In the genomic region with DNA sequence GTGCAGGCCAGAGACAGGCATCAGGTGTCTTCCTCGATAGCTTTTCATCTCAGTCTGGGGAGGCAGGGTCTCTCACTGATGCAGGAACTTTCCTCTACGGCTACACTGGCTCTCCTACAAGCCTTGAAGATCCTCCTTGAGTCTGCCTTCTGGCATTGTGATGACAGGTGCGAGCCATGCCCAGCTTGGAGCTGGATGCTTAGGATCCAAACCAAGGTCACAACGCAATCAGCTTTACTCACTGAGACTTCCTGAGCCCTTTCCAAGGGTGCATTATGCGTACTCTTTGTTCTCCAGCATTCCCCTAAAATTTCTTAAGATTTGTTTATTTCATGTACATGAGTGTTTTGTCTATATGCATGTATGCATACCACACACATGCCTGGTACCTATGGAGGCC, we compare ENCODE assay signal across 29 mouse cellular contexts.
DNase-seq lines count a peak whose midpoint lies in the region; ATAC-seq lines count a peak whose summit lies in the region.
"Had no signal": no experiment of that assay in that cellular context is flagged by ENCODE, and none has a peak within 500 bp of the region (broad histone marks: within the 10 kb centered on the region; RNA-seq: fewer than 3 reads in every experiment).

No protein-coding gene starts in this region.

- H3K4me3 ChIP-seq in heart, embryonic 11.5 days (ENCODE audit: low read depth, low read length), result no peak overlapping the region
- no peak overlapping the region for H3K4me3 ChIP-seq in hindbrain, embryonic 16.5 days (ENCODE audit: low read length)
- H3K4me3 ChIP-seq in hindbrain, embryonic 11.5 days (ENCODE audit: low read depth, low read length), result no peak overlapping the region
- H3K4me3 ChIP-seq: embryonic facial prominence, embryonic 12.5 days; forebrain, embryonic 10.5 days; limb, embryonic 12.5 days; liver, embryonic 13.5 days; stomach, embryonic 15.5 days had no signal

- H3K27ac ChIP-seq in heart, embryonic 11.5 days (ENCODE audit: low read depth, low read length), result peak overlapping the region; percentile 41; the same call in 1 of the 2 replicates
- no peak overlapping the region for H3K27ac ChIP-seq in hindbrain, embryonic 16.5 days (ENCODE audit: low read depth, low read length)
- H3K27ac ChIP-seq in hindbrain, embryonic 11.5 days (ENCODE audit: low read depth, low read length), result no peak overlapping the region
- H3K27ac ChIP-seq: embryonic facial prominence, embryonic 12.5 days; forebrain, embryonic 10.5 days; hindbrain, embryonic 14.5 days; limb, embryonic 12.5 days; liver, embryonic 13.5 days; stomach, embryonic 15.5 days had no signal

- H3K27me3 ChIP-seq in heart, embryonic 11.5 days (ENCODE audit: control insufficient read depth, insufficient read depth, low read length), result no peaks in the 10 kb centered on the region
- H3K27me3 ChIP-seq in hindbrain, embryonic 16.5 days (replicated peaks; ENCODE audit: control insufficient read depth, insufficient read depth, low read length), result no peaks in the 10 kb centered on the region
- H3K27me3 ChIP-seq in hindbrain, embryonic 11.5 days (ENCODE audit: control insufficient read depth, insufficient read depth, low read length), result no peaks in the 10 kb centered on the region
- H3K27me3 ChIP-seq: embryonic facial prominence, embryonic 12.5 days; limb, embryonic 12.5 days; liver, embryonic 13.5 days; stomach, embryonic 15.5 days had no signal

- H3K36me3 ChIP-seq in heart, embryonic 11.5 days (ENCODE audit: control insufficient read depth, insufficient read depth, low read length), result no peaks in the 10 kb centered on the region
- no peaks in the 10 kb centered on the region for H3K36me3 ChIP-seq in hindbrain, embryonic 16.5 days (ENCODE audit: control insufficient read depth, insufficient read depth, low read length)
- no peaks in the 10 kb centered on the region for H3K36me3 ChIP-seq in hindbrain, embryonic 11.5 days (ENCODE audit: control insufficient read depth, insufficient read depth, low read length)
- H3K36me3 ChIP-seq: embryonic facial prominence, embryonic 12.5 days; forebrain, embryonic 10.5 days; limb, embryonic 12.5 days; liver, embryonic 13.5 days; stomach, embryonic 15.5 days had no signal

- ATAC-seq in heart, embryonic 11.5 days (replicated peaks; ENCODE audit: insufficient number of reproducible peaks, low FRiP score, low TSS enrichment), result no peak
- 0 out of 2 replicates have a peak, but pooled peaks have one; percentile 7 for ATAC-seq in hindbrain, embryonic 16.5 days
- ATAC-seq in hindbrain, embryonic 11.5 days (ENCODE audit: low FRiP score), result no peak
- ATAC-seq: forebrain, postnatal 0 days; inflammation-experienced regulatory T-cells, adult 6 months; midbrain, embryonic 16.5 days had no signal

- no peaks in the 10 kb centered on the region for H3K9me3 ChIP-seq in heart, embryonic 11.5 days (replicated peaks; ENCODE audit: control insufficient read depth, low read length)
- H3K9me3 ChIP-seq in hindbrain, embryonic 16.5 days (ENCODE audit: control insufficient read depth, low read length), result no peaks in the 10 kb centered on the region
- no peaks in the 10 kb centered on the region for H3K9me3 ChIP-seq in hindbrain, embryonic 11.5 days (ENCODE audit: control insufficient read depth, low read length)
- H3K9me3 ChIP-seq: embryonic facial prominence, embryonic 12.5 days; forebrain, embryonic 10.5 days; limb, embryonic 12.5 days; liver, embryonic 13.5 days; stomach, embryonic 15.5 days had no signal

- peaks cover 56% of the 10 kb centered on the region for H3K4me1 ChIP-seq in heart, embryonic 11.5 days (ENCODE audit: control insufficient read depth, insufficient read depth, low read length)
- H3K4me1 ChIP-seq in hindbrain, embryonic 16.5 days (ENCODE audit: control insufficient read depth, insufficient read depth, low read depth, low read length), result peaks cover 23% of the 10 kb centered on the region
- peaks cover 3% of the 10 kb centered on the region; the same call in 1 of the 2 replicates for H3K4me1 ChIP-seq in hindbrain, embryonic 11.5 days (replicated peaks; ENCODE audit: control insufficient read depth, insufficient read depth, low read length)

- 84% methylated on average over 5 of the region's 5 CpGs for WGBS in heart, embryonic 11.5 days (ENCODE audit: insufficient replicate concordance)
- 83% methylated on average over 5 of the region's 5 CpGs for WGBS in hindbrain, embryonic 16.5 days
- WGBS in hindbrain, embryonic 11.5 days, result 95% methylated on average over 5 of the region's 5 CpGs

- H3K9ac ChIP-seq in heart, embryonic 11.5 days (ENCODE audit: low read depth, low read length), result no peak overlapping the region
- no peak overlapping the region for H3K9ac ChIP-seq in hindbrain, embryonic 16.5 days (ENCODE audit: low read depth, low read length)
- no peak overlapping the region for H3K9ac ChIP-seq in hindbrain, embryonic 11.5 days (ENCODE audit: low read depth, low read length)
- H3K9ac ChIP-seq: embryonic facial prominence, embryonic 12.5 days; forebrain, postnatal 0 days; hindbrain, embryonic 14.5 days; limb, embryonic 12.5 days; liver, embryonic 13.5 days; stomach, embryonic 15.5 days had no signal

- intact Hi-C loops in heart, postnatal 14 days (cut with DNase I), result loop anchor here (2.0 kb wide), 1 partner anchor 27 kb away; no protein-coding TSS in a partner anchor

- DNase-seq in heart, postnatal 14 days, result no peak
- no peak for DNase-seq in hindbrain, embryonic 11.5 days (ENCODE audit: low spot score)
- DNase-seq in ES-CJ7 (ENCODE audit: low read depth, low spot score) (peak; percentile 53), R1 (ENCODE audit: low read depth, low spot score) (peak; percentile 70)
- DNase-seq: adrenal gland, postnatal 14 days; B cell, adult 2 months; cerebellum, adult 11 months; cerebellum, adult 9-10 months; cerebellum, postnatal 36 days; forebrain, postnatal 0 days; gastrocnemius, postnatal 14 days; heart, postnatal 4 days; kidney, adult 11 months; kidney, postnatal 14 days; layer of hippocampus, adult 9-11 months; liver, embryonic 13.5 days; lung, adult 18-20 months; lung, postnatal 14 days; right cerebral cortex, postnatal 25 days had no signal

- H3K4me2 ChIP-seq in heart, embryonic 11.5 days, result no peak overlapping the region
- H3K4me2 ChIP-seq in hindbrain, embryonic 16.5 days (ENCODE audit: low read length), result no peak overlapping the region
- H3K4me2 ChIP-seq in hindbrain, embryonic 11.5 days (replicated peaks; ENCODE audit: low read depth, low read length), result no peak overlapping the region
- H3K4me2 ChIP-seq: embryonic facial prominence, embryonic 12.5 days; hindbrain, embryonic 14.5 days; limb, embryonic 12.5 days; liver, embryonic 13.5 days; midbrain, embryonic 11.5 days; stomach, embryonic 15.5 days had no signal

Comparison
In these comparisons a context has a peak if more than half of its experiments do, and no peak if none do; other contexts are left out.
1. DNase-seq: peak in ES-CJ7 (single experiment) and R1 (single experiment); none in heart, postnatal 14 days (0 of 2) and hindbrain, embryonic 11.5 days (single experiment).